ENCODE assay signal across 22 mouse cellular contexts in genomic region chr6:114096574-114096973, GRCm38 (mm10). TPM values are rescaled to one million over a fixed set of nuclear protein-coding genes. Genes with fewer than 3 reads are reported as not detected.
"Had no signal": no experiment of that assay in that cellular context is flagged by ENCODE, and none has a peak within 500 bp of the region (broad histone marks: within the 10 kb centered on the region; RNA-seq: fewer than 3 reads in every experiment).

No protein-coding gene starts in this region.

- H3K27ac ChIP-seq: lung, embryonic 15.5 days; macrophage; midbrain, embryonic 12.5 days; neural tube, embryonic 12.5 days; stomach, embryonic 15.5 days; stomach, postnatal 0 days had no signal

- H3K4me2 ChIP-seq: lung, embryonic 15.5 days; midbrain, embryonic 12.5 days; neural tube, embryonic 12.5 days; stomach, embryonic 15.5 days had no signal

- H3K4me3 ChIP-seq: lung, embryonic 15.5 days; megakaryocyte, embryonic 14.5 days; midbrain, embryonic 12.5 days; neural tube, embryonic 12.5 days; stomach, embryonic 15.5 days had no signal

- H3K4me1 ChIP-seq: lung, embryonic 15.5 days; megakaryocyte, embryonic 14.5 days; stomach, embryonic 15.5 days had no signal

- DNase-seq: liver, postnatal 0 days; lung, adult 2 months; lung, postnatal 14 days; lung, postnatal 36 days; midbrain, embryonic 14.5 days; right cerebral cortex, postnatal 14 days; thymus, adult 2 months; thymus, postnatal 25 days; thymus, postnatal 4 days had no signal

- H3K36me3 ChIP-seq: lung, embryonic 15.5 days; midbrain, embryonic 12.5 days; neural tube, embryonic 12.5 days; stomach, embryonic 15.5 days had no signal

- H3K9ac ChIP-seq: liver, postnatal 0 days; lung, embryonic 15.5 days; midbrain, embryonic 12.5 days; neural tube, embryonic 12.5 days; stomach, embryonic 15.5 days had no signal

- H3K9me3 ChIP-seq: lung, embryonic 15.5 days; megakaryocyte, embryonic 14.5 days; midbrain, embryonic 12.5 days; neural tube, embryonic 12.5 days; stomach, embryonic 15.5 days had no signal

- ATAC-seq: liver, postnatal 0 days; lung, postnatal 0 days; midbrain, embryonic 16.5 days had no signal

- H3K27me3 ChIP-seq: lung, embryonic 15.5 days; stomach, embryonic 15.5 days had no signal

RNA-seq across cellular contexts. Expression of gene Slc6a11, which starts 34.5 kb away (rescaled TPM):
- total RNA-seq: megakaryocyte progenitor cell, adult 5-6 weeks; monocyte, adult 5-6 weeks; neutrophil, adult 5-6 weeks had no signal
- polyA plus RNA-seq: lung, adult 2 months; lung, postnatal 0 days; macrophage; spleen, adult 2 months had no signal

RNA-seq across cellular contexts. Expression of gene Atp2b2, which starts 54.2 kb away (rescaled TPM):
- total RNA-seq: megakaryocyte progenitor cell, adult 5-6 weeks; monocyte, adult 5-6 weeks; neutrophil, adult 5-6 weeks had no signal
- polyA plus RNA-seq: macrophage had no signal
